Mouse (Mus musculus): Measurements from ENCODE around the gene Rph3a. TPM values are rescaled to one million over a fixed set of nuclear protein-coding genes. Genes with fewer than 3 reads are reported as not detected.

Gene Rph3a
- total and polyA plus RNA-seq, 3 experiments: not detected

GRCm38 (mm10) chr5:120981211-120981610 is 28.7 kb downstream of the Rph3a start:
- Histone ChIP-seq H3K27ac (ENCODE audit: control insufficient read depth, low read depth, low read length) (no peak overlapping the region), H3K9ac (ENCODE audit: control insufficient read depth, low read depth, low read length, poor library complexity, severe bottlenecking) (no peak overlapping the region), H3K9me3 (replicated peaks; ENCODE audit: insufficient read depth, low read length) (no peaks in the 10 kb centered on the region), H3K27me3 (ENCODE audit: control insufficient read depth in 1 of 2, insufficient read depth in 2 of 2, low read length in 2 of 2) (no peaks in the 10 kb centered on the region), H3K79me2 (ENCODE audit: control insufficient read depth, insufficient read depth, low read length, poor library complexity) (no peaks in the 10 kb centered on the region), H3K36me3 (ENCODE audit: control insufficient read depth in 1 of 2, insufficient read depth in 2 of 2, low read length in 2 of 2) (no peaks in the 10 kb centered on the region), H3K4me1 (ENCODE audit: control insufficient read depth in 1 of 2, insufficient read depth in 2 of 2, low read length in 2 of 2) (no peaks in the 10 kb centered on the region), H3K4me3 (ENCODE audit: control insufficient read depth in 1 of 2, insufficient read depth in 1 of 2, low read depth in 2 of 2, low read length in 2 of 2) (no peak overlapping the region)
- no peak for TF ChIP-seq ELF1 (IDR thresholded peaks at IDR 0.05; ENCODE audit: low read depth, low read length)
- TF ChIP-seq KAT2A (conservative IDR thresholded peaks at IDR 0.05; ENCODE audit: low read depth, low read length): no peak
- no peak for TF ChIP-seq USF1 (IDR thresholded peaks at IDR 0.05; ENCODE audit: low read depth, low read length)
- no peak for TF ChIP-seq MAX (IDR thresholded peaks at IDR 0.05; ENCODE audit: low read length)
- TF ChIP-seq SIN3A (IDR thresholded peaks at IDR 0.05; ENCODE audit: low read length): no peak
- TF ChIP-seq MAFK (IDR thresholded peaks at IDR 0.05; ENCODE audit: borderline replicate concordance, low read depth, low read length): no peak
- TF ChIP-seq TCF12 (IDR thresholded peaks at IDR 0.05; ENCODE audit: low read depth, low read length): no peak
- TF ChIP-seq ZMIZ1 (IDR thresholded peaks at IDR 0.05; ENCODE audit: low read depth, low read length): no peak
- TF ChIP-seq ZKSCAN1 (IDR thresholded peaks at IDR 0.05; ENCODE audit: low read depth, low read length): no peak
- no peak for TF ChIP-seq EP300 (IDR thresholded peaks at IDR 0.05; ENCODE audit: low read depth in 1 of 2, low read length in 2 of 2)
- TF ChIP-seq MXI1 (IDR thresholded peaks at IDR 0.05; ENCODE audit: low read depth, low read length): no peak
- TF ChIP-seq CHD1 (IDR thresholded peaks at IDR 0.05; ENCODE audit: low read depth, low read length): no peak
- TF ChIP-seq NELFE (IDR thresholded peaks at IDR 0.05; ENCODE audit: low read depth, low read length): no peak
- no peak for TF ChIP-seq ZNF384 (IDR thresholded peaks at IDR 0.05; ENCODE audit: low read depth, low read length)
- no peak for TF ChIP-seq USF2 (IDR thresholded peaks at IDR 0.05; ENCODE audit: borderline replicate concordance in 1 of 2, insufficient read depth in 1 of 2, low read depth in 1 of 2, low read length in 2 of 2)
- no peak for TF ChIP-seq MEF2A (IDR thresholded peaks at IDR 0.05; ENCODE audit: extremely low read depth, insufficient replicate concordance, low read depth, low read length, poor library complexity, severe bottlenecking)
- no peak for TF ChIP-seq NRF1 (IDR thresholded peaks at IDR 0.05; ENCODE audit: insufficient read depth, low read depth, low read length, poor library complexity, severe bottlenecking)
- no peak for TF ChIP-seq CHD2 (IDR thresholded peaks at IDR 0.05; ENCODE audit: low read length)
- TF ChIP-seq GATA1 (IDR thresholded peaks at IDR 0.05; ENCODE audit: low read depth, low read length): no peak
- no peak for TF ChIP-seq MYC (IDR thresholded peaks at IDR 0.05; ENCODE audit: low read depth, low read length)
- no peak for DNase-seq (ENCODE audit: low read depth, low spot score)

- H3K9ac ChIP-seq (ENCODE audit: control insufficient read depth, low read depth, low read length, poor library complexity, severe bottlenecking): no peak overlapping the region
- no peaks in the 10 kb centered on the region for H3K9me3 ChIP-seq (replicated peaks; ENCODE audit: insufficient read depth, low read length)
- no peaks in the 10 kb centered on the region for H3K79me2 ChIP-seq (ENCODE audit: control insufficient read depth, insufficient read depth, low read length, poor library complexity)
- no peaks in the 10 kb centered on the region for H3K4me1 ChIP-seq (ENCODE audit: control insufficient read depth in 1 of 2, insufficient read depth in 2 of 2, low read length in 2 of 2)
- no peak overlapping the region for H3K27ac ChIP-seq (ENCODE audit: control insufficient read depth, low read depth, low read length)
- H3K4me3 ChIP-seq (ENCODE audit: control insufficient read depth in 1 of 2, insufficient read depth in 1 of 2, low read depth in 2 of 2, low read length in 2 of 2): no peak overlapping the region
- H3K27me3 ChIP-seq (ENCODE audit: control insufficient read depth in 1 of 2, insufficient read depth in 2 of 2, low read length in 2 of 2): no peaks in the 10 kb centered on the region
- peak; percentile 7 for DNase-seq (ENCODE audit: low read depth, low spot score)
- H3K36me3 ChIP-seq (ENCODE audit: control insufficient read depth in 1 of 2, insufficient read depth in 2 of 2, low read length in 2 of 2): no peaks in the 10 kb centered on the region
- peak; percentile 7 to 33 (median 23); a peak in 3 of 6 replicates for TF ChIP-seq CTCF (IDR thresholded peaks at IDR 0.05 in 2 of 3, conservative IDR thresholded peaks at IDR 0.05 in 1 of 3; ENCODE audit: control insufficient read depth in 1 of 3, insufficient read depth in 1 of 3, low read depth in 2 of 3, low read length in 3 of 3, poor library complexity in 1 of 3, severe bottlenecking in 1 of 3)
- TF ChIP-seq RCOR1 (IDR thresholded peaks at IDR 0.05; ENCODE audit: low read depth, low read length): no peak
- TF ChIP-seq CHD1 (IDR thresholded peaks at IDR 0.05; ENCODE audit: low read depth, low read length): no peak
Observed at GRCm38 (mm10) chr5:120980116-120980515, 29.8 kb downstream of the Rph3a start.

All from MEL (cell line).